Mouse (Mus musculus): ENCODE measurements at regions not wholly inside any gene's neighbourhood (a gene's known extent, or its start where the extent isn't known, plus 50 kb on each side); places are given as distances from the start of the nearest gene placed in this dataset.

- TF ChIP-seq POLR2A (IDR thresholded peaks at IDR 0.05; ENCODE audit: extremely low read depth, insufficient read depth, low read length) (no peak), CTCF (IDR thresholded peaks at IDR 0.05; ENCODE audit: extremely low read depth, insufficient read depth, low read length) (peak; percentile 71)
Observed at GRCm38 (mm10) chr1:24901278-24901677, 222.8 kb downstream of the Lmbrd1 start.
